Mouse (Mus musculus) lung, postnatal 0 days (tissue): ENCODE data around the gene Fbn1. TPM values are rescaled to one million over a fixed set of nuclear protein-coding genes. Genes with fewer than 3 reads are reported as not detected.

Experiments
- ATAC-seq: fragments of 200-750 bp; cut with Nextera tagmentation; 2 replicates; pipeline ENCODE4 v1.8.0; 2017; ENCODE audit warnings: moderate library complexity
- DNase-seq: peaks from one replicate; pipeline ENCODE4 v3.0.0-alpha.2; 2016; ENCODE audit warnings: low spot score
- H3K27ac ChIP-seq: fragments of 300-500 bp; sonication (generic); 2 replicates; pipeline ENCODE4 v1.5.1; 2014; ENCODE audit warnings: antibody characterized with exemption, mild to moderate bottlenecking, low read length, mixed read lengths
- H3K27me3 ChIP-seq: fragments of 300-500 bp; sonication (generic); replicated peaks from 2 replicates; pipeline ENCODE4 v1.6.1; 2014; ENCODE audit warnings: low read length, mixed read lengths; ENCODE audit not compliant: insufficient read depth
- H3K36me3 ChIP-seq: fragments of 300-500 bp; sonication (generic); 2 replicates; pipeline ENCODE4 v1.6.1; 2014; ENCODE audit warnings: low read length, mixed read lengths; ENCODE audit not compliant: insufficient read depth
- H3K4me1 ChIP-seq: fragments of 300-500 bp; sonication (generic); 2 replicates; pipeline ENCODE4 v1.6.1; 2014; ENCODE audit warnings: antibody characterized with exemption, low read depth, low read length, mixed read lengths; ENCODE audit not compliant: insufficient read depth
- H3K4me2 ChIP-seq: fragments of 300-500 bp; sonication (generic); replicated peaks from 2 replicates; pipeline ENCODE4 v1.6.1; 2014; ENCODE audit warnings: low read depth, mild to moderate bottlenecking, low read length, moderate library complexity, mixed read lengths
- H3K4me3 ChIP-seq: fragments of 300-500 bp; sonication (generic); 2 replicates; pipeline ENCODE4 v1.5.1; 2014; ENCODE audit warnings: low read depth, low read length
- H3K9ac ChIP-seq: fragments of 300-500 bp; sonication (generic); replicated peaks from 2 replicates; pipeline ENCODE4 v1.6.1; 2014; ENCODE audit warnings: low read depth, mild to moderate bottlenecking
- H3K9me3 ChIP-seq: fragments of 300-500 bp; sonication (generic); 2 replicates; pipeline ENCODE4 v1.6.1; 2016; ENCODE audit warnings: low read length, mixed read lengths
- CTCF ChIP-seq: IDR thresholded peaks from 2 replicates; pipeline ENCODE4 v1.5.1; 2016; ENCODE audit warnings: antibody characterized with exemption, mild to moderate bottlenecking
- EP300 ChIP-seq: IDR thresholded peaks from 2 replicates; pipeline ENCODE4 v1.6.1; 2016; ENCODE audit warnings: antibody characterized with exemption, mild to moderate bottlenecking, control low read depth
- WGBS: fragments of 180-500 bp; shearing (Covaris S2); extraction: QIAGEN DNeasy Blood & Tissue Kit; methylation state at CpG from one replicate; pipeline ENCODE4 v1.1.7; 2014; 5-methylcytosine and 5-hydroxymethylcytosine counted together
- polyA plus RNA-seq: library from polyadenylated mRNA; unstranded; fragments of >200 nt; fragmentation: Nextera tagmentation; extraction: Ambion mirVana; gene quantifications from 2 replicates; pipeline ENCODE4 v1.2.1, GENCODE M21; 2015

Fbn1 gene
- polyA plus RNA-seq, 1 experiment from 2014 or later = 23.6 TPM

- Histone ChIP-seq H3K27ac (no peak overlapping the region), H3K27me3 (no peaks in the 10 kb centered on the region), H3K9me3 (no peaks in the 10 kb centered on the region), H3K4me3 (no peak overlapping the region), H3K36me3 (no peaks in the 10 kb centered on the region), H3K9ac (no peak overlapping the region), H3K4me1 (no peaks in the 10 kb centered on the region; the same call in 1 of the 2 replicates), H3K4me2 (no peak overlapping the region)
- 37% methylated on average over 9 of the region's 9 CpGs for WGBS
- DNase-seq (peak; percentile 44), ATAC-seq (peak; percentile 33; the same call in 1 of the 2 replicates)
- no peak for TF ChIP-seq EP300
- TF ChIP-seq CTCF = no peak
Measured at GRCm38 (mm10) chr2:125420604-125421003, 87.2 kb downstream of the Fbn1 start.

GRCm38 (mm10) chr2:125419681-125420080 is 88.1 kb downstream of the Fbn1 start:
- Histone ChIP-seq H3K27me3 (no peaks in the 10 kb centered on the region), H3K9ac (no peak overlapping the region), H3K36me3 (no peaks in the 10 kb centered on the region), H3K4me2 (no peak overlapping the region), H3K27ac (no peak overlapping the region), H3K4me3 (no peak overlapping the region), H3K4me1 (no peaks in the 10 kb centered on the region; the same call in 1 of the 2 replicates), H3K9me3 (no peaks in the 10 kb centered on the region)
- DNase-seq (no peak), ATAC-seq (no peak)
- TF ChIP-seq CTCF (no peak), EP300 (no peak)
- WGBS = 70% methylated on average over 4 of the region's 4 CpGs

- no peaks in the 10 kb centered on the region for H3K27me3 ChIP-seq
- no peak; the same call in 1 of the 2 replicates for TF ChIP-seq CTCF
- no peak for TF ChIP-seq EP300
- peak; percentile 29 for DNase-seq
- H3K27ac ChIP-seq = no peak overlapping the region
- ATAC-seq = 0 out of 2 replicates have a peak, but pooled peaks have one; percentile 12
- H3K36me3 ChIP-seq = no peaks in the 10 kb centered on the region
- no peak overlapping the region for H3K4me3 ChIP-seq
- H3K4me2 ChIP-seq = no peak overlapping the region
- H3K9me3 ChIP-seq = no peaks in the 10 kb centered on the region
- WGBS = 70% methylated on average over 4 of the region's 4 CpGs
- H3K9ac ChIP-seq = no peak overlapping the region
- no peaks in the 10 kb centered on the region; the same call in 1 of the 2 replicates for H3K4me1 ChIP-seq
Measured at GRCm38 (mm10) chr2:125418546-125418945, 89.2 kb downstream of the Fbn1 start.

DNA sequence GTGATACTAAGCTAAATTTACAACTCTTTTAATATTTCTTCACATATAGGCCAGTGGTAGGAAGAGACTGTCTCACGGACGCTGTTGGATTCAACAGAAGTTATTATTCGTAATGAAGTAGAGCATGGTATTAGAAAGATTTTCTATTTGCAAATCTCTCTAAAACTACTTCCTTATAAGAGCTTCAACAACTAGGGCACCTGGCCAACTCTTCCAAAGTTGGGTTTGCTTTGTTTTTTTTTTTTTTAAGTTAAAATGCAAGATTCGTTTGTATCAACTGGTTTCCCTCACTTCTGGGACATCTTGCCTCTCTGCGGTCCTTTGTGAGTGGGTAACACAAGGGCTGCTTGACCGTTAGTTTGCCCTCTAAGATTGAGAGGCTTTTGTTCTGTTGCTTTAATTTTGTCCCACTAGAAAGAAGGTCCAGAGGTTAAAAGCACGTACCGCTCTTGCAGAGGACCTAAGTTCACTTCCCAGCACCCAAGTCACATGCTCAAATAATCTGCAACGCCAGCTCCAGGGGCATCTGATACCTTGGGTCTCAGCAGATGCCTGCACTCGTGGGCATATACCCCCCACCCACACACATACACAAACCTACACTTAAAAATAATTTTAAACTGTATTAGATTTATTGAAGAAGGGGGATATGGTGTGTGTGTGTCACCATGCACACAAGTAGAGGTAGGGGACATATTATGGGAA is 91.1 kb downstream of the Fbn1 start:
- WGBS = 53% methylated on average over 10 of the region's 10 CpGs
- TF ChIP-seq EP300 = no peak
- Histone ChIP-seq H3K27ac (no peak overlapping the region), H3K36me3 (0 out of 2 replicates have a peak, but pooled peaks cover 3% of the 10 kb centered on the region), H3K4me3 (no peak overlapping the region), H3K9me3 (no peaks in the 10 kb centered on the region), H3K27me3 (no peaks in the 10 kb centered on the region), H3K4me1 (no peaks in the 10 kb centered on the region), H3K9ac (no peak overlapping the region), H3K4me2 (no peak overlapping the region)
- ATAC-seq = no peak
- peak; percentile 51 for DNase-seq

DNA sequence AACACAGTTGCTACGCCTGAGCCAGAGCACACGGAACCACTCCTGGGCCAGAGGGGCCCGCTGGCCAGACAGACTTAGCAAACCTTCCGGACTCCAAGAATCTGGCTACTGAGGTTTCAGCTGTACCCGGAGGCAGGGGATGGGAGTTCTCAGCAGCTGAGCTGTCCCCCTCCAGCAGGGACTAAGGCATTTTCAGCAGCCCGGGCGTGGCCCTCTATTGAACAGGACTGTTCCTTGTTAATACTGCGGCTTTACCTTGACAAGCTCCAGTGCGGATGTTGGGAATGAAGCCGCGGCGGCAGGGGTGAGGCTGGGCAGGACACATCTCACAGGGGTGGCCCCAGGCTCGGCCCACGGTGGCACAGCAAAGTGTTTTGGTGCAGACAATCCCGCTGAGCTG is 95.4 kb downstream of the Fbn1 start:
- Histone ChIP-seq H3K9ac (no peak overlapping the region), H3K27me3 (no peaks in the 10 kb centered on the region), H3K36me3 (0 out of 2 replicates have a peak, but pooled peaks cover 3% of the 10 kb centered on the region), H3K4me1 (no peaks in the 10 kb centered on the region), H3K9me3 (no peaks in the 10 kb centered on the region), H3K4me3 (no peak overlapping the region), H3K4me2 (no peak overlapping the region), H3K27ac (no peak overlapping the region)
- ATAC-seq = no peak
- no peak for TF ChIP-seq CTCF
- TF ChIP-seq EP300 = no peak
- no peak for DNase-seq
- 87% methylated on average over 15 of the region's 15 CpGs for WGBS

DNA sequence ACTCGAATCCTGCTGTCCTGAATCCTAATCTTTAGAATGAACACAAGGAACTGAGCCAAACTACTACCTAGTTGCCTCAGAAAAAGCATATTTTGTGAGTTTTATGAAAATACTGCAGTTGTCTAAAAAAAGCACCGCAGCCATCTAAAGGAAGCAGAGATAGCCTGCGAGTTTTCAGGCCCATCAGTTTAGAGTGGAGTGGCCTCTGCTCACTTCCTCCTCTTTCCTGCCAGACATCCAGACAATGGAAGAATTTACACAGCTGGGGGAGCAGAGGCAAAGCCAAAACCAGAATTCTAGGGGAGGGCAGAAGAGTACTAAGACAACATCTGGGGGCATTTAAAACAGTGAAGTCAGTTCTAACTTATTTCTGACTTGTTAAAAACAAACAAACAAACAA is 96.0 kb downstream of the Fbn1 start:
- Histone ChIP-seq H3K36me3 (0 out of 2 replicates have a peak, but pooled peaks cover 3% of the 10 kb centered on the region), H3K27me3 (no peaks in the 10 kb centered on the region), H3K9me3 (no peaks in the 10 kb centered on the region), H3K4me3 (no peak overlapping the region), H3K4me2 (no peak overlapping the region), H3K4me1 (no peaks in the 10 kb centered on the region), H3K27ac (no peak overlapping the region), H3K9ac (no peak overlapping the region)
- 58% methylated on average over 3 of the region's 3 CpGs for WGBS
- DNase-seq = no peak
- no peak for ATAC-seq
- TF ChIP-seq CTCF = no peak
